Mouse (Mus musculus): ENCODE results near the gene Hoxc8. TPM values are rescaled to one million over a fixed set of nuclear protein-coding genes. Genes with fewer than 3 reads are reported as not detected.

The Hoxc8 gene
- polyA plus RNA-seq, 1 experiment: 2.6 TPM

DNA sequence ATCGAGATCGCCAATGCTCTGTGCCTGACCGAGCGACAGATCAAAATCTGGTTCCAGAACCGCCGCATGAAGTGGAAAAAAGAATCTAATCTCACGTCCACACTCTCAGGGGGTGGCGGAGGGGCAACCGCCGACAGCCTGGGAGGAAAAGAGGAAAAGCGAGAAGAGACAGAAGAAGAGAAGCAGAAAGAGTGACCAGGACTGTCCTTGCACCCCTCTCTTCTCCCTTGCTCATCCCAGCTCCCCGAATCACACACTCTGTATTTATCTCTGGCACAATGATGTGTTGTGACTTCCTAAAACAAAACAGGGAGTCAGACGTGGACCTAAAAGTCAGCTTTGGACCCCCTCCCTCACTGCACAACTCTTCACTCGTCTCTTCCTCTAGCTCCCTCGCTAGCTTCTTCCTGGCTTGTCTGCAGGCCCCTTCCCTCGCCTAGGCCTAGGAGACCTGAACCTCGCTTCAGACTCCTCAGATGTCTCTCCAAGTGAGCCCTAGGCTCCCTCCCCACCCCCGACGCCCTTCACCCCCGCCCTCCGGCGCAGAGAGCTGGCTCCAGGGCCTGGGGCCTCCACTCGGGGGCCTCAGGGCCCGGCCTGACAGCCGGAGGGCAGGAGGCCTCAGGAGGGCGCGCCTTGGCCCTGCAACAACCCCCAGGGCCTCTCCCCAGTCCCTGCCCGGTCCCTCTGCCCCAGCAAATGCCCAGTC is 20.6 kb downstream of the Hoxc8 start:
- WGBS: 14% methylated on average over 28 of the region's 28 CpGs
- Histone ChIP-seq H3K4me1 (ENCODE audit: control insufficient read depth, insufficient read depth, low read length) (no peaks in the 10 kb centered on the region), H3K27ac (ENCODE audit: control insufficient read depth, insufficient read depth, low read depth, low read length, poor library complexity) (no peak overlapping the region), H3K4me3 (replicated peaks; ENCODE audit: control insufficient read depth, low read depth, low read length) (no peak overlapping the region)
- TF ChIP-seq CTCF (IDR thresholded peaks at IDR 0.05; ENCODE audit: control insufficient read depth, insufficient read depth, low read length): no peak
- no peak for TF ChIP-seq POLR2A (IDR thresholded peaks at IDR 0.05; ENCODE audit: borderline replicate concordance, control insufficient read depth, low read depth, low read length)

DNA sequence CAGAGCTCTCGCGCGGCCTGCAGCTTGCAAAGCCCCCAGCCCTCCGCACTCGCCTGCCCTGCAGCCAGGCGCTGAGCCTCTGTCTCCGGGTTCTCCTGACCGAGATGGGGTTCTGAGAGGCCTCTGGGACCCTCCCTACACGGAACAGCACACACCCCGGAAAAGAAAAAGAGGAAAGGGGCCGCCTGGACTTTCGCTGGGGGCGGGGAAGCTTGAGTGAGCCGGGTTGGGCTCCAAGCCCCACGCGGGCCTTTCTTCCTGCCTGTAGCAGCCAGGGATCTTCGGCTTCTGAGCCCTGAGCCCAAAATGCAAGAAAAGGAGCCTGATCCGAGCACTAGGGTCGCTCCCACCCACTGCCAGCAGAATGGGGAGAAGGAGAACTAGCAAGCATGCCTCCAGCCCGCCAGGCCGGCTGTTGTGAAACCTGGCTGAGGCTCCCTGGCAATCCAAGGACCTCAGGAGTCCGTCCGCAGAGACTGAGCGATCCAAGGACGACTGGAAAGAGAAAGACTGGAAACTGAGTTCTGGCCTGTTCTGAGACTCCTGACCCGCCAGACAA is 21.6 kb downstream of the Hoxc8 start:
- Histone ChIP-seq H3K4me1 (ENCODE audit: control insufficient read depth, insufficient read depth, low read length) (no peaks in the 10 kb centered on the region), H3K27ac (ENCODE audit: control insufficient read depth, insufficient read depth, low read depth, low read length, poor library complexity) (no peak overlapping the region), H3K4me3 (replicated peaks; ENCODE audit: control insufficient read depth, low read depth, low read length) (no peak overlapping the region)
- TF ChIP-seq CTCF (IDR thresholded peaks at IDR 0.05; ENCODE audit: control insufficient read depth, insufficient read depth, low read length) (no peak), POLR2A (IDR thresholded peaks at IDR 0.05; ENCODE audit: borderline replicate concordance, control insufficient read depth, low read depth, low read length) (no peak)
- 12% methylated on average over 26 of the region's 26 CpGs for WGBS

DNA sequence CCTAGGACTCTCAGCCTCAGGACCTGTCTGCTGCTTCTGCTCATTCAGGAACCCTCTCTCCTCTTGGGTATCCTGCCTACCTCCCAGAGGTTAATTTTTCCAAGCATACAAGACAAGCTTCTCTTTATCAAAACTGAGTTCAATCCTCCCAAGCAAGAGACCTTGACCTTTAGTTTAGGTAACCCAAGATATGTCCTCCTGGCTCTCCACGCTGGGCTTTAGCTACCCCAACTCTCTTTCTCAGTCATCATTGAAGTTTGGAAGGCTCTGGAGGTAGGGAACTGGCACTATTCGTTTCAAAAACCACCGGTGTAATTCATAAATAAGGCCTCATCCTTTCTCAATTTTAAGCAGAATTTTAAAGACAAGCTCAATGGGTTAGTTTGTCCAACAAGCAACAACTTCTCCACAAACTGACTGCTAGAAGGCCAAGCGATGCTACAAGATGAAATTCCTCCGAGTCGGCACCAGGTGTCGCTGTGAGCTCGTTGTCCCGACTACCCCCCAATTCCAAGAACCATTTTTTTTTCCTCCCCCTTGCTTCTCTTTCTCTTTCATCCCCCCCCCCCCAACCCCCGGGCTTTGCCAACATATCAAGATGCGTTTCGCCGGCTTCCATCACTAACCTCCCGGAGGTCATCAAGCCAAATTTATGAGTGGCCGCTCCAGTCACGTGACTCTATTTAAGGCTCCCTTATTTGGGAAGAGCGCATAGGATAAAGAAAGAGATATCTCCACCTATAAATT is 23.0 kb downstream of the Hoxc8 start:
- no peak overlapping the region for H3K27ac ChIP-seq (ENCODE audit: control insufficient read depth, insufficient read depth, low read depth, low read length, poor library complexity)
- TF ChIP-seq CTCF (IDR thresholded peaks at IDR 0.05; ENCODE audit: control insufficient read depth, insufficient read depth, low read length) (peak; percentile 72), POLR2A (IDR thresholded peaks at IDR 0.05; ENCODE audit: borderline replicate concordance, control insufficient read depth, low read depth, low read length) (no peak)
- WGBS: 7% methylated on average over 17 of the region's 17 CpGs
- no peaks in the 10 kb centered on the region for H3K4me1 ChIP-seq (ENCODE audit: control insufficient read depth, insufficient read depth, low read length)
- H3K4me3 ChIP-seq (replicated peaks; ENCODE audit: control insufficient read depth, low read depth, low read length): no peak overlapping the region

DNA sequence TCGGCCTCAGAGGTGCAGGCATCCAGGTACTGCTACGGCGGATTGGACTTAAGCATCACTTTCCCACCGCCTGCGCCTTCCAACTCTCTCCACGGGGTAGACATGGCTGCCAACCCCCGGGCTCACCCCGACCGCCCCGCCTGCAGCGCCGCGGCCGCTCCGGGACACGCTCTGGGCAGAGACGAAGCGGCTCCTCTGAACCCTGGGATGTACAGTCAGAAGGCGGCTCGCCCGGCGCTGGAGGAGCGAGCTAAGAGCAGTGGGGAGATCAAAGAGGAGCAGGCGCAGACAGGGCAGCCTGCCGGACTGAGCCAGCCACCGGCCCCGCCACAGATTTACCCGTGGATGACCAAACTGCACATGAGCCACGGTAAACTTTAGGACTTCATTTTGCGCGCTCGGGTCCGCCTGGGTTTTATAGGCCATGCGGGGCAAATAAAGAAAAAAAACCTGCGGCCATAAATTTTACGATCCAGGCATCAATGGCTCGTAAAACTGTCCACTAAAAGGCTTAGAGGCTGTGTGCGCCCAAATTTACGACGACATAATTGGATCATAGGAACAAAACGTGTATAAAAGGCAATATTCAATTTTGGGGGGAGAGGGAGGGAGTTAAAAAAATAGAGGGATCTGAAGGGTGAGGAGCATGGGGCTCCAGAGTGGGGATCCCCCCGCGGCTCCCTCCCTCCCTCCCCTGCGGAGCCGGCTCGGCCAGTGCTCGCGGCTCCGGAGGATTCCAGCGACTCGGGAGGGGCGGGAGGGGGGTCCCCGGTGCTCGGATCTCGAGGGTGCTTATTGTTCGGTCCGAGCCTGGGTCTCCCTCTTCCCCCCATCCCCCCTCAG is 24.0 kb downstream of the Hoxc8 start:
- no peaks in the 10 kb centered on the region for H3K4me1 ChIP-seq (ENCODE audit: control insufficient read depth, insufficient read depth, low read length)
- WGBS: 4% methylated on average over 54 of the region's 57 CpGs
- no peak overlapping the region; the same call in 1 of the 2 replicates for H3K27ac ChIP-seq (ENCODE audit: control insufficient read depth, insufficient read depth, low read depth, low read length, poor library complexity)
- no peak overlapping the region for H3K4me3 ChIP-seq (replicated peaks; ENCODE audit: control insufficient read depth, low read depth, low read length)
- TF ChIP-seq CTCF (IDR thresholded peaks at IDR 0.05; ENCODE audit: control insufficient read depth, insufficient read depth, low read length) (no peak), POLR2A (IDR thresholded peaks at IDR 0.05; ENCODE audit: borderline replicate concordance, control insufficient read depth, low read depth, low read length) (no peak)

DNA sequence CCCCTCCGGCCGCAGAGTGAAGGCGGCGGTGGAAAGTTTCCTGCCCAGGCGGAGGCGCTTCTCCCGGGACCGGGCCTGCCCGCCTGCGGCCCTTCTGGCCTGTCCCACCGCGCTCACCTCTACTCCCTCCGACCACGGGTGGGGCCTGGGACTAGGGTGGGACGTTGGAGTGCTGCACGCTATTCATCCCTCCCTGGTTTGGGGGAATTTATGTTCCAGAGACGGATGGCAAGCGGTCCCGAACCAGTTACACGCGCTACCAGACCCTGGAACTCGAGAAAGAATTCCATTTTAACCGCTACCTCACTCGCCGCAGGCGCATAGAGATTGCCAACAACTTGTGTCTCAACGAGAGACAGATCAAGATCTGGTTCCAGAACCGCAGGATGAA is 24.6 kb downstream of the Hoxc8 start:
- no peak overlapping the region for H3K27ac ChIP-seq (ENCODE audit: control insufficient read depth, insufficient read depth, low read depth, low read length, poor library complexity)
- no peak for TF ChIP-seq CTCF (IDR thresholded peaks at IDR 0.05; ENCODE audit: control insufficient read depth, insufficient read depth, low read length)
- TF ChIP-seq POLR2A (IDR thresholded peaks at IDR 0.05; ENCODE audit: borderline replicate concordance, control insufficient read depth, low read depth, low read length): no peak
- H3K4me3 ChIP-seq (replicated peaks; ENCODE audit: control insufficient read depth, low read depth, low read length): no peak overlapping the region
- 4% methylated on average over 28 of the region's 28 CpGs for WGBS
- H3K4me1 ChIP-seq (ENCODE audit: control insufficient read depth, insufficient read depth, low read length): no peaks in the 10 kb centered on the region

DNA sequence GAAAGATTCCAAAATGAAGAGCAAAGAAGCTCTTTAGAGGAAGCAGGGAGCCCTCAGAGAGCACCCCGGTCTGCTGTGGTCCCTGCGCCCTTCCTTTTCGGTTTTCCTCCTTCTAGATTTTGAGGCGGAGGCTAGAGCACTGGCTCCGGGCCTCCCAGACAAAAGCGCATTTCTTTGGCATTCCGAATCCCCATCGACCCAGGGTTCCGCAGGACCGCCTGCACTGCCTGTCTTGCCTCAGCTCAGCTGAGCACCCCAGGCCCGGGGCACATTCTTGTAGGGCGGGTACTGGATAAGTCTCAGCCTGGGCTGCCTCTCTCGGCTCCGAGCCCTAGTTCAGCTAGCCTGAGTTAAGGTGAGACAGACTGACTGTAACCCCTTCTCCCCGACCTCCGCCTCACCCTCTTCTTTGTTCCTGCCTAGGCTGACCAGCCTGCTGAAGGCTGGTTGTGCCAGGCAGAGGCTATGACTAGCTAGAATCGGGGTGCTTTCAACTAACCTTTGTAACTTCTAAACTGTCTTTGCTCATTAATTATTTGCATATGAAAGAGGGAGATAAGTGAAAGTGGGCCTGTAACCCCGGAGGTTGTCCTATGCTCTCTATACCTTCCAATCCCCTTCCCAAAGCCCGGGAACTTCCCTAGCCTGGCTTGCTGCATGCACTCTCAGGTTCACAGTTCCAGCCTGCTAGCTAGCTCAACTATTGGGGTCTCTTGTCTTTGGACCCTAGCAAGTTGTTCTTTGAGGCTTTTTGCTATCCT is 25.2 kb downstream of the Hoxc8 start:
- Histone ChIP-seq H3K4me3 (replicated peaks; ENCODE audit: control insufficient read depth, low read depth, low read length) (no peak overlapping the region), H3K27ac (ENCODE audit: control insufficient read depth, insufficient read depth, low read depth, low read length, poor library complexity) (no peak overlapping the region), H3K4me1 (ENCODE audit: control insufficient read depth, insufficient read depth, low read length) (no peaks in the 10 kb centered on the region)
- 19% methylated on average over 19 of the region's 19 CpGs for WGBS
- TF ChIP-seq CTCF (IDR thresholded peaks at IDR 0.05; ENCODE audit: control insufficient read depth, insufficient read depth, low read length): no peak
- no peak for TF ChIP-seq POLR2A (IDR thresholded peaks at IDR 0.05; ENCODE audit: borderline replicate concordance, control insufficient read depth, low read depth, low read length)

DNA sequence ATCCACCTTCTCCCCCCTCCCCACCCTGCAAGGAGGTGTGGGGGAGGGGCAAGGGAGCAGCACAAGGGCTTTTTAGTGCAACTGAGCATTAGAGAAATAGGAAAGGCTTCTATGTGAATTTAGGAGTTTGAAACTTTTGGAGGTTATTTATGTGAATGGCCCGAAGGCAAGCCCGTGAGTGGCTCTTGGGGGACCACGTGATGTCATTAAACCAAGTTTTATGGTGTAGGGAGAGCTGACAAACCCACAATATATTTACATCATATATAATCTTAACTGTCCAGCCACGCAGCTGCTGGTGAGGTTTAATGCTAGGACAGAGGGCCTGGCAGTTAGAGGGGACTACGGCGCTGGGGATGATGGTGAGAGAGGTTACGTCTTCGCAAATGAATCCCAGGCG is 28.2 kb downstream of the Hoxc8 start, which contains the start of gene Hoxc4:
Hoxc4 (plus strand) TSS at position 299 of the 400 bp plus-strand sequence.
- Histone ChIP-seq H3K4me1 (ENCODE audit: control insufficient read depth, insufficient read depth, low read length) (no peaks in the 10 kb centered on the region), H3K4me3 (replicated peaks; ENCODE audit: control insufficient read depth, low read depth, low read length) (no peak within 1 kb of the TSS), H3K27ac (ENCODE audit: control insufficient read depth, insufficient read depth, low read depth, low read length, poor library complexity) (no peak within 1 kb of the TSS)
- TF ChIP-seq POLR2A (IDR thresholded peaks at IDR 0.05; ENCODE audit: borderline replicate concordance, control insufficient read depth, low read depth, low read length): no peak
- TF ChIP-seq CTCF (IDR thresholded peaks at IDR 0.05; ENCODE audit: control insufficient read depth, insufficient read depth, low read length): no peak
- 72% methylated on average over 9 of the region's 9 CpGs for WGBS

Measured in bone marrow, adult 2 months (tissue).